Mouse (Mus musculus): ENCODE results near the gene Msantd3. TPM values are rescaled to one million over a fixed set of nuclear protein-coding genes. Genes with fewer than 3 reads are reported as not detected.

Gene Msantd3
- total and polyA plus RNA-seq, 3 experiments, result not detected

DNA sequence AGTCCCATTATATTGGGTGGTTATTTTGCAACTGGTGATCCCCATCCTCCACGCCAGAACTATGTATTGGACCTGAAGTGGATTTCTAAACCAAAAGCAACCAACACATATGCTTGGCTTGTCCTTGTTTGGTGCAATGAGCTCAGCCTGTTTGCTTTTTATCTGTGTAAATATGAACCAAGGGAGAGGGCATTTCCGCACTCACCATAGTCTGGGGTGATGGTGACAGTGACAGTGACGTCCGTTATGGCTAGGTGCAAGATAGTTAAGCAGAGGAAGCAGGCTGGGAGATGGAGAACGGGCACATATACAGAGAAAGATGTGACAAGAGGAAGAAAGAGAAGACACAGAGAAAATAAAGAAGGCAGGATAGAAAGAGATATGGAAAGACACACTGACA, 3.5 kb upstream of the Msantd3 start:
- dilution Hi-C loops (cut with MboI; ENCODE audit: extremely low pct_ligation_motif_present, extremely low pct_unique_long_range_greater_than_20kb, low sequenced_read_pairs) (no loop called here), in situ Hi-C loops (cut with MboI; ENCODE audit: low pct_ligation_motif_present, low pct_unique_long_range_greater_than_20kb, low sequenced_read_pairs) (no loop called here)
- Histone ChIP-seq H3K36me3 (replicated peaks in 1 of 2; ENCODE audit: control insufficient read depth in 1 of 2, insufficient read depth in 1 of 2, low read length in 1 of 2) (no peaks in the 10 kb centered on the region), H3K4me2 (ENCODE audit: insufficient read depth, low read depth, poor library complexity, severe bottlenecking) (no peak overlapping the region), H3K27me3 (replicated peaks) (no peaks in the 10 kb centered on the region), H3K9me3 (replicated peaks; ENCODE audit: low read length) (peaks cover 3% of the 10 kb centered on the region), H3K27ac (ENCODE audit: insufficient read depth, low read depth) (no peak overlapping the region), H3K9ac (ENCODE audit: insufficient read depth, low read depth) (no peak overlapping the region), H3K4me3 (replicated peaks in 1 of 3; ENCODE audit: low read depth in 2 of 3, low read length in 2 of 3, poor library complexity in 1 of 3) (no peak overlapping the region), H3K79me2 (replicated peaks; ENCODE audit: control insufficient read depth, extremely low read depth, insufficient read depth, poor library complexity, severe bottlenecking) (no peaks in the 10 kb centered on the region), H3K4me1 (ENCODE audit: control insufficient read depth in 1 of 2, insufficient read depth in 2 of 2) (no peaks in the 10 kb centered on the region)
- DNase-seq (ENCODE audit: extremely low read depth), result no peak
- TF ChIP-seq IRF4 (IDR thresholded peaks at IDR 0.05; ENCODE audit: low read depth, low read length) (no peak), SMC3 (IDR thresholded peaks at IDR 0.05; ENCODE audit: low read depth, low read length) (no peak), NELFE (IDR thresholded peaks at IDR 0.05; ENCODE audit: low read depth, low read length) (no peak), MAX (IDR thresholded peaks at IDR 0.05; ENCODE audit: low read length) (no peak), POLR2AphosphoS2 (IDR thresholded peaks at IDR 0.05; ENCODE audit: low read depth, low read length) (no peak), TCF12 (IDR thresholded peaks at IDR 0.05; ENCODE audit: low read depth, low read length) (no peak), ZKSCAN1 (IDR thresholded peaks at IDR 0.05; ENCODE audit: borderline replicate concordance, low read depth, low read length) (no peak), NRF1 (IDR thresholded peaks at IDR 0.05; ENCODE audit: low read depth, low read length) (no peak), ZNF384 (IDR thresholded peaks at IDR 0.05; ENCODE audit: low read depth, low read length) (no peak), MAFK (IDR thresholded peaks at IDR 0.05; ENCODE audit: insufficient replicate concordance, low read length) (no peak), SIN3A (IDR thresholded peaks at IDR 0.05; ENCODE audit: low read length) (no peak), E2F4 (IDR thresholded peaks at IDR 0.05; ENCODE audit: insufficient replicate concordance, low read depth, low read length) (no peak), ETS1 (conservative IDR thresholded peaks at IDR 0.05; ENCODE audit: low read depth, low read length) (no peak), PAX5 (IDR thresholded peaks at IDR 0.05; ENCODE audit: low read length) (no peak), USF1 (IDR thresholded peaks at IDR 0.05; ENCODE audit: low read depth, low read length) (no peak), MXI1 (IDR thresholded peaks at IDR 0.05; ENCODE audit: low read depth, low read length) (no peak), CHD1 (IDR thresholded peaks at IDR 0.05; ENCODE audit: low read depth, low read length) (no peak), MYC (IDR thresholded peaks at IDR 0.05; ENCODE audit: low read depth, low read length) (no peak), RCOR1 (conservative IDR thresholded peaks at IDR 0.05; ENCODE audit: low read depth, low read length) (no peak), JUND (conservative IDR thresholded peaks at IDR 0.05; ENCODE audit: low read depth, low read length) (no peak)

GRCm38 (mm10) chr4:48537024-48537423, 2.7 kb upstream of the Msantd3 start:
- Histone ChIP-seq H3K9ac (ENCODE audit: insufficient read depth, low read depth) (no peak overlapping the region), H3K79me2 (replicated peaks; ENCODE audit: control insufficient read depth, extremely low read depth, insufficient read depth, poor library complexity, severe bottlenecking) (no peaks in the 10 kb centered on the region), H3K36me3 (replicated peaks in 1 of 2; ENCODE audit: control insufficient read depth in 1 of 2, insufficient read depth in 1 of 2, low read length in 1 of 2) (no peaks in the 10 kb centered on the region), H3K27me3 (replicated peaks) (no peaks in the 10 kb centered on the region), H3K4me2 (ENCODE audit: insufficient read depth, low read depth, poor library complexity, severe bottlenecking) (no peak overlapping the region), H3K4me1 (ENCODE audit: control insufficient read depth in 1 of 2, insufficient read depth in 2 of 2) (no peaks in the 10 kb centered on the region), H3K9me3 (replicated peaks; ENCODE audit: low read length) (peaks cover 3% of the 10 kb centered on the region), H3K27ac (ENCODE audit: insufficient read depth, low read depth) (no peak overlapping the region), H3K4me3 (replicated peaks in 1 of 3; ENCODE audit: low read depth in 2 of 3, low read length in 2 of 3, poor library complexity in 1 of 3) (no peak overlapping the region)
- no peak for DNase-seq (ENCODE audit: extremely low read depth)
- in situ Hi-C loops (cut with MboI; ENCODE audit: low pct_ligation_motif_present, low pct_unique_long_range_greater_than_20kb, low sequenced_read_pairs) (no loop called here), dilution Hi-C loops (cut with MboI; ENCODE audit: extremely low pct_ligation_motif_present, extremely low pct_unique_long_range_greater_than_20kb, low sequenced_read_pairs) (no loop called here)
- TF ChIP-seq CTCF (conservative IDR thresholded peaks at IDR 0.05 in 1 of 2, IDR thresholded peaks at IDR 0.05 in 1 of 2; ENCODE audit: low read depth in 2 of 2, low read length in 2 of 2) (no peak), BHLHE40 (IDR thresholded peaks at IDR 0.05; ENCODE audit: low read depth, low read length) (no peak), GABPA (IDR thresholded peaks at IDR 0.05; ENCODE audit: insufficient replicate concordance, low read depth, low read length) (no peak)

Measured in CH12.LX (cell line).